Mouse (Mus musculus): ENCODE results near the gene Mau2. TPM values are rescaled to one million over a fixed set of nuclear protein-coding genes. Genes with fewer than 3 reads are reported as not detected.
"Not testable (repeated sequence)": the region's sequence is repeated elsewhere in the genome, so short reads cannot be mapped to it uniquely, and the experiment has no call there.

Mau2 gene
- polyA plus RNA-seq, 1 experiment, result 12.3 TPM

DNA sequence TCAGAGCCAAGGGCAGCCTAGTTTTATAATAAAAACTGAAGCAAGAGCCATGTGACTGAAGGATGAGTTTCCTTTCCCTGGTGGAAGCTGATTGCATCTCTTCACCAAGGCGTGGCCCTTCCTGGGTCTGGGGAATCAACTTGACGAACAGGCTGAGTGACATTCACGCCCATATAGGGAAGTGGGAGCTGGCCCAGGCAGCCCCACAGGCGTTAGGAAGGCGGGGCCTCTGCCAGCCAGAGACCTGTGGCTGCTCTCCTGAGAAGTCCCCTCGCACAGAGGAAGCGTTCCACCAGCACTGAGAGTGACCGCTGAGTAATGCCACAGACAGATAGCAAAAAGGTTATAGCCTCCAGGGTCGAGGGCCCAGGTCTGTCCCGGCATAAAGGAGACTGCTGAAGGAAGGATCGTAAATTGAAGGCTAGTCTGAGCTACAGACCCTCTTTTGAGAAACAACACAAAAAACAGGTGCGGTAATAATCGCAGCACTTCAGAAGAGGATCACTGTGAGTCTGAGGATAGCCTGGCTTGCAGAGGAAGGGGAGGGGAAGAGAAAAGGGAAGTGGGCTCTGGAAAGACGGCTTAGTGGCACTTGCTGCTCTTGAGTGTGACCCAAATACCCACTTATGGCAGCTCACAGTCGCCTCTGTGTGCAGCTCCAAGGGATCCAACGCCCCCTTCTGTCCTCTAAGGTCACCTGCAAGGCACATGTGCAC, 41.2 kb downstream of the Mau2 start:
- peak overlapping the region; percentile 84 for H3K27ac ChIP-seq (replicated peaks; ENCODE audit: low read depth, low read length)
- peak overlapping the region; percentile 39 for H3K4me3 ChIP-seq (ENCODE audit: insufficient read depth, low read depth, low read length)
- H3K4me1 ChIP-seq (ENCODE audit: control insufficient read depth, insufficient read depth, insufficient read length, low read length), result peaks cover 4% of the 10 kb centered on the region

DNA sequence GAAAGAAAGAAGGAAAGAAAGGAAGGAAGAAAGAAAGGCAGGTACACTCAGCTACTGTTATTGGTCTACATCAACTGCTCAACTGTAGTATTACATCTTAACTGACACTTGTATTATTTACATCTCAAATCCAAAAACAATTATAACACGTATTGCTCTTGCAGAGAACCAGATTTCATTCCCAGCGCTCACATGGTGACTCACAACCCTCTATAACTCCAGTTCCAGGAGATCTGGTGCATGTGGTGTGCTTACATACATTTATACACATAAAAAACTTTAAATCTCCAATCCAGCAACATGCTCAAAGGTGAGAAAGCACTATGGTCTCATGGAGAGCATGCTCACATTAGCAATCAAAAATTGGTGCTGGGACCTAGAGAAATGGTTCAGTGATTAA, 42.3 kb downstream of the Mau2 start:
- H3K27ac ChIP-seq (replicated peaks; ENCODE audit: low read depth, low read length), result no peak overlapping the region
- H3K4me1 ChIP-seq (ENCODE audit: control insufficient read depth, insufficient read depth, insufficient read length, low read length), result peaks cover 2% of the 10 kb centered on the region
- H3K4me3 ChIP-seq (ENCODE audit: insufficient read depth, low read depth, low read length), result no peak overlapping the region

DNA sequence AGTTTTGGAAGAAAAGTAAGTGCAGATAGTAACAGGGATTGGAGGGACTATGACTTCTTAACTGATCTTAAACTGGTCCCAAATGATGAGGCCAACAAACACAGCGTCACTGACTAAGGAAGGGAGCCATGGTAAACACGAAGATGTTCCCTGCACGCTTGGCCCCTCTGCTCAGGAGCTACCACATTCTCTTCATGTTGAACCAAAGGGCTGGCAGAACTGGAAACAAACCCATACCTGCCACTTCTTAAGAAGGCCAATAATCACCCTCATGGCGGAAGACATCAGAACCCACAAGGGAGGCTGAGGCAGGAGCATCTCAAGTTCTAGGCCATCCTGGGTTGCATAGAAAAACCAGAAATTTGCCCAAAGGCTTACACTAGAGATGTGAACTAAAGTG, 43.3 kb downstream of the Mau2 start:
- no peak overlapping the region for H3K4me3 ChIP-seq (ENCODE audit: insufficient read depth, low read depth, low read length)
- H3K4me1 ChIP-seq (ENCODE audit: control insufficient read depth, insufficient read depth, insufficient read length, low read length), result peaks cover 1% of the 10 kb centered on the region; the same call in 1 of the 2 replicates
- H3K27ac ChIP-seq (replicated peaks; ENCODE audit: low read depth, low read length), result no peak overlapping the region

DNA sequence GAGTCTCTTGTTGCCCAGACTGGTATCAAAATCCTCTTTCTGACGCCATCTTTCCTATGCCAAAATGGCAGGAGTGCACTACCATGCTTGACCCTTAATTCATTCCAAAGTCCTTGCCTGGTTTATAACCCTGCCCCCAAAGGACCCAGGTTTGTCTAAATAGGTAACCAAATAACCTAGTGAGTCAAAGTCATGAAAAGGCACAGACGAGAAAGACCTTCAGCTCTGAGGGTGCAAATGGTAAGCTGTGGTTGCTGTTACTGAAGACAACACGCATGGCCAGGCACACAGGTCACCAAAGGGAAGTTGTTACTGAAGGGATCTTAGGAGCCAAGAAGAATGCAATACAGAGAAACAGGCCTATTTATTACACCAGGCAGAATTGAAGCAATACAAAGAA, 43.8 kb downstream of the Mau2 start:
- no peak overlapping the region for H3K27ac ChIP-seq (replicated peaks; ENCODE audit: low read depth, low read length)
- no peak overlapping the region for H3K4me3 ChIP-seq (ENCODE audit: insufficient read depth, low read depth, low read length)
- peaks cover 3% of the 10 kb centered on the region; the same call in 1 of the 2 replicates for H3K4me1 ChIP-seq (ENCODE audit: control insufficient read depth, insufficient read depth, insufficient read length, low read length)

DNA sequence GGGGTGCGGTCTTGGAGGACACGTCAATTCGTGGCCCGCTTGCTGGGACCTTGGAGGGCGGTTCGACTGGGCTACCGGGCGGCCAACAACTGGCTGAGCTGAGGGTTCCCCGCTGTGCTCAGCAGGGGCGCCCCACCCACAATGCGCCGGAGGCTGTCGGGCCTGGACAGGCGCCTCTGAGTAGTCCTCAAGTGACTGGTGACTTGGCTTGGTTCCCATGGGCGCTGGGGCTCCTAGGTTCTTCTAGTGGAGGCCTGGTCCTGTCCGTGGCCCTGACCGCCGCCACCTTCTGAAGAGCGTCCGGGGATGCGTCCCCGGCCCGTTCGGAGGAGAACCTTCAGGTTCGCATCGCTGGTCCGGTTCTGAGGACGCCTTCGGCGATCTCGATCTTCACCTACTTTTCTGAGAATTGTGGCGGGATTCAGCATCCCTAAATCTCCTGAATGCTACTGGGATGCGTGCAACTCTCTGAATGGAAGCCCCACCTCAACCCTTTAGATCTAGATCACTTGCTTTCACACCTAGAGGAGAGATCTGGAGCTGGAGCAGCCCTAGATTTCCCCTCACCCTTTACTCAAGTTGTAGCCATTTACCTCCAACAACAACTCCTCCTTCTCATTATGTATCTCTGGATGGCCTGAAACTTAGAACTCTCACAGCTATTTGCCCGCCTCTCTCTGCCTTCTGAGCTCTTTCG, 45.8 kb downstream of the Mau2 start:
- Histone ChIP-seq H3K4me3 (ENCODE audit: insufficient read depth, low read depth, low read length) (peak overlapping the region; percentile 65), H3K27ac (replicated peaks; ENCODE audit: low read depth, low read length) (peak overlapping the region; percentile 65), H3K4me1 (ENCODE audit: control insufficient read depth, insufficient read depth, insufficient read length, low read length) (0 out of 2 replicates have a peak, but pooled peaks cover 4% of the 10 kb centered on the region)

DNA sequence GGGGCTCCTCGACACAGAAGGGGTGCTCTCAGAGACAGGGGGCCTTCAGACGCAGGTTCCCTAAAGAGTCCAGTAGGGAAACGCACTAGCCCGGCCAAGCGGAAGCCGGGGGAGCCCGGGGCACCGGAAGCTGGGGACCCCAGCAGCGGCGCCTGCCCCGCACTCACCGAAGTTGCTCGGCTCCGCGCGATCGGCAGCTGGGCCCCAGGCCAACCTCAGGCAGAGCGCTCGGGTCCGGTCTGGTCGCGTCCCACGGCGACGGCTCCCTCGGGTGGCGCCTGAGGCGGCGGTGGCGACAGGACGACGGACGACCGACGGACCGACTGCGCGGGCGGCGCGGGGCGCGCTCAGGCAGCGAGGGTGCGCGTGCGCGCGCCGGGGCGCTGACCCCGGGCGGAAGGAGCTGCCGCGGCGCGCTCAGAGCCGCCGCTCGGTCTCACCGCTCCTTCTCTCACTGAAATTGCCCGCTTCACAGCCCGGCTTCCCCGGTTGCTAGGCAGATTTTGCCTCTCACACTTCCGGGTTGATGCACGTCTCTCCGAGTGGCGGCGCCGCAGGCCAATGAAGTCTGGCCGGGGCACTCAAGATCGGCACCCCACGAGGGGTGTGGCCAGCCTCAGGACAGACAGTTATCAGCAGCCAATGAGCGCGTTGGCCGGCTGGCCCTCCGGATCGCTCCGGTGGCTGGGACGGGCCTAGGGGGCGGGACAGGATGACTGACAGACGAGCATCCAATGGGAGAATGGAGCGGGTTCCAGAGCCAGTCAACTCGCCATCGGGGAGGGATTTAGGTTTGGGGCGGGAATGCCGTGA, 46.6 kb downstream of the Mau2 start, which contains the start of gene Gatad2a:
Gene Gatad2a (minus strand): TSS at position 609 of the 813 bp plus-strand sequence.
- peak within 1 kb of the TSS; percentile 65 for H3K27ac ChIP-seq (replicated peaks; ENCODE audit: low read depth, low read length)
- H3K4me1 ChIP-seq (ENCODE audit: control insufficient read depth, insufficient read depth, insufficient read length, low read length), result 0 out of 2 replicates have a peak, but pooled peaks cover 4% of the 10 kb centered on the region
- peak within 1 kb of the TSS; percentile 70 for H3K4me3 ChIP-seq (ENCODE audit: insufficient read depth, low read depth, low read length)

DNA sequence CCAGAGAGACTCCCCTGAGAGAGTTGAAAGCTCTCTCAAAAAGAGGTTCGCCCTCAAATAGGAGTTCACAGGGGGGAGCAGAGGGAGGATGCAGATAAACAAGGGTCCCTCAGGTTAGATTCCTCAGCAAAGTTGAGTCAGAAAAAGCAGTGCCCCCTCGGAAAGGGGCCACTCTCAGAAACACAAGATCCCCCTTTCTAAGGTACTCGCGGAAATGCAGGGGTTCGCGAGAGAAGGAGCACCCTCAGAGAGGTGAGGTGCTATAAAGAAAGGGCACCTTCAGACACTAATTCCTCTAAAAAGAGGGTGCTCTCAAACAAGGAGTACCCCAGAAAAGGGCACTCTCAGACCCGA, 47.1 kb downstream of the Mau2 start:
- peak overlapping the region; percentile 70 for H3K4me3 ChIP-seq (ENCODE audit: insufficient read depth, low read depth, low read length)
- H3K27ac ChIP-seq (replicated peaks; ENCODE audit: low read depth, low read length), result no peak overlapping the region
- H3K4me1 ChIP-seq (ENCODE audit: control insufficient read depth, insufficient read depth, insufficient read length, low read length), result 0 out of 2 replicates have a peak, but pooled peaks cover 4% of the 10 kb centered on the region

DNA sequence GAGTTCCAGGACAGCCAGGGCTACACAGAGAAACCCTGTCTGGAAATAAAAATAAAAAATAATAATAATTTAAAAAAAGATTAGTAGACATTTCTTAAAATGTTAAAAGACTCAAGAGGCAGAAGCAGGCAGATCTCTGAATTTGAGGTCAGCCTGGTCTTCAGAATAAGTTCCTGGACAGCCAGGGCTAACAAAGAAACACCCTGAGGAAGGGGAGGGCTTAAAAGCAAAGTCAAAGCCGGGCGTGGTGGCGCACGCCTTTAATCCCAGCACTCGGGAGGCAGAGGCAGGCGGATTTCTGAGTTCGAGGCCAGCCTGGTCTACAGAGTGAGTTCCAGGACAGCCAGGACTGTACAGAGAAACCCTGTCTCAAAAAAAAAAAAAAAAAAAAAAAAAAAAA, 53.6 kb downstream of the Mau2 start:
- not testable (repeated sequence) for H3K4me3 ChIP-seq (ENCODE audit: insufficient read depth, low read depth, low read length); H3K4me1 ChIP-seq (ENCODE audit: control insufficient read depth, insufficient read depth, insufficient read length, low read length); H3K27ac ChIP-seq (replicated peaks; ENCODE audit: low read depth, low read length)

DNA sequence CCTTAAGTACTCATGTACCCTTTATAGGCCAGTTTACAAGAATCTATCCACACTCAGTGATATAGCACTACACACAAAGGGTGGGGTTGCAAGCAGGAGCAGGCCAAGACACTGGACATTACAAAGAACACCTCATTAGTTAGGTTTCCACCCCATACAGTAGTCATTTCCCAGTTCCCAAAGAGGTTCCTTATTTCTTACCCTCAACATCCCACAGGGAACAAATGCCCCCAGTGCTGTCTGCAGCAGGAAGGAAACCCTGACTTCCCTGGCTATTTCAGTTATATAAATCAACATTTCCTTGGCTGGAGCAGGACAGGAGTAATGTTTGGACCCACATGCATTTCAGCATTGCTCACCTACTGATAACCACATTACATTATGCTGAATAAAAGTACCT, 54.8 kb downstream of the Mau2 start:
- Histone ChIP-seq H3K27ac (replicated peaks; ENCODE audit: low read depth, low read length) (no peak overlapping the region), H3K4me3 (ENCODE audit: insufficient read depth, low read depth, low read length) (no peak overlapping the region), H3K4me1 (ENCODE audit: control insufficient read depth, insufficient read depth, insufficient read length, low read length) (no peaks in the 10 kb centered on the region)

DNA sequence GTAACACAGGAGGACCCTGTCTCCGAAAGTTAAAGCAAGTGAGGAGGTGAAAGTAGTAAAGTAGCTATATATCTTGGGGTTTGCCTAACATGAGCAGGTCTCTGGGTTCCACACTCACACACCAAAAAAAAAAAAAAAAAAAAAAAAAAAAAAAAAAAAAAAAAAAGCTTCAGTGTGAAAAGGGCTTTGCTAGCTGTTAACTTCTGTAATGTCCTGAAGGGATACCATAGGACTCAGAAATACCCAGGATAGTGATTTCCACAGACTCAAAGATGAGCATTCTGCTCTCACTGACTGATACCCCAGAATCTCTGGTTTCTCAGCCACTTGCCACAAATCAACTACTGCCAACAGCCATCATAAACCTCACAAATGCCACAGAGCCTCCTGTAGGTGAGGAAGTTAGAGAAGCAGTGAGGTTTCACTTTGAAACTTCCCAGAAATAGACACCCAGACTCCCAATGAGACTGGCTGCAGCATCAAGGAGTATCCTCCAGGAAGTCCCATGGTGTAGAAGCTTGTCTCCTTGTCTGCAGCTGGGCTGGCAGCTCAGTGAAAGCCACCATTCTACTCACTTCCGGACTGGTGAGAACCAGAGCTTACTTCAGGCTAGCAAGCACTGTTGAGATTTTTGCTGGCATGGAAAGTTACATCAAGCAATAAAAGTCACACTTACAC, 57.5 kb downstream of the Mau2 start:
- Histone ChIP-seq H3K4me3 (ENCODE audit: insufficient read depth, low read depth, low read length) (no peak overlapping the region), H3K27ac (replicated peaks; ENCODE audit: low read depth, low read length) (no peak overlapping the region), H3K4me1 (ENCODE audit: control insufficient read depth, insufficient read depth, insufficient read length, low read length) (no peaks in the 10 kb centered on the region)

DNA sequence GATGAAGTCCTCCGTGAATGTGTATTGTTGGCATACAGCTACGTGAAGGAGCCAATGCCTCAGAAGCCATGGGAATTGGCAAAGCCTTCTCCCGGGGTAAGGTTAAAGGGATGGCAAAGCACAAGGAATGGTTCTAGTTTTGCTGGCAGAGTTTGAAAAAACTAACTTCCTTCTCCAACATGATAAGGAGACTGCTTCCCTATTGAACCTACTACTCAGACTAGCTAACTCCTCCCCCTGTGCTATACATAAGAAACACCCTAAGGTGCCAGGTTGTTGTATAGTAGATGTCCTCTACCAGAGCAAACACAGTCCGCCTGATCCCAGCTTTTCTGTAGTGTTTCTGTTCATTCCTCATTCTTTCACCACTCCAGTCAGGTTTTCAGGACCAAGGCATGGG, 64.1 kb downstream of the Mau2 start:
- Histone ChIP-seq H3K27ac (replicated peaks; ENCODE audit: low read depth, low read length) (no peak overlapping the region), H3K4me1 (ENCODE audit: control insufficient read depth, insufficient read depth, insufficient read length, low read length) (no peaks in the 10 kb centered on the region; the same call in 1 of the 2 replicates), H3K4me3 (ENCODE audit: insufficient read depth, low read depth, low read length) (no peak overlapping the region)

DNA sequence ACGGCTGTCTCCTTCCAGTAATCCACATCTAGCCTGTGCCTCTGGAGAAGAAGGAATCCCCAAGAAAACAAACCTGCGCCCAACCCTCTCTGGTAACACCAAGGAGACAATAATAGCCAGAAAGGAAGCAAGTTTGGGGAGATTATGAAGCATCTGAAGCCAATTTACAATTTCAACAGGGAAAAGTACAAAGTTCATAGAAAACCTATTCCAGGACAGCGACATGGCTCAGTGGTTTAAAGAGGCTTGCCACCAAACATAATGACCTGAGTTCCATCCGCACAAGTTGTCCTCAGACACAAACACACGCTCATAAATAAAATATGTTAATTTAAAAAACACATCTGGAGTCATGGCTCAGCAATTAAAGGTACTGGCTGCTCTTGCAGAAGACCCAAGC, 67.7 kb downstream of the Mau2 start:
- H3K4me3 ChIP-seq (ENCODE audit: insufficient read depth, low read depth, low read length), result peak overlapping the region; percentile 100
- peaks cover 25% of the 10 kb centered on the region for H3K4me1 ChIP-seq (ENCODE audit: control insufficient read depth, insufficient read depth, insufficient read length, low read length)
- H3K27ac ChIP-seq (replicated peaks; ENCODE audit: low read depth, low read length), result peak overlapping the region; percentile 1; the same call in 1 of the 2 replicates

DNA sequence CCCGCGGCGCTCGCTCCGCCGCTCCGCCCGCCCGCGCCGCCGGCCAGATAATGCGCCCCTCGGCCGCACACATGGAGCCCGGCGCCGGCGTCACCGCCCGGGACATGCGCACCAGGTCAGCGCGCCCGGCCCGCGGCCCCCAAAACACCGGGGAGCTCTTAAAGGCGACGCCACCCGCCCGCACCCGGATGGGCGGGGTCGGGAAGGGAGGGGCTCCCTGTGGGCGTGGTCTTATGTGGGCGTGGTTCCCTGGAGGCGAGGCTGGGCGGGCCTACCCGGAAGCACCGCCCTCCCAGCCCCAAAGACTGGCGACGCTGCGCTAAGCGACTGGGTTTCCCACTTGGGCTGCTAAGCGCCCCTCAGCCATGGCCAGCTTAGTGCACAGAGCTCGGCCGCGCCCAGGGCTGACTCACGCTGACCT, 68.3 kb downstream of the Mau2 start:
- Histone ChIP-seq H3K27ac (replicated peaks; ENCODE audit: low read depth, low read length) (peak overlapping the region; percentile 84; the same call in 1 of the 2 replicates), H3K4me3 (ENCODE audit: insufficient read depth, low read depth, low read length) (peak overlapping the region; percentile 100), H3K4me1 (ENCODE audit: control insufficient read depth, insufficient read depth, insufficient read length, low read length) (peaks cover 30% of the 10 kb centered on the region)

DNA sequence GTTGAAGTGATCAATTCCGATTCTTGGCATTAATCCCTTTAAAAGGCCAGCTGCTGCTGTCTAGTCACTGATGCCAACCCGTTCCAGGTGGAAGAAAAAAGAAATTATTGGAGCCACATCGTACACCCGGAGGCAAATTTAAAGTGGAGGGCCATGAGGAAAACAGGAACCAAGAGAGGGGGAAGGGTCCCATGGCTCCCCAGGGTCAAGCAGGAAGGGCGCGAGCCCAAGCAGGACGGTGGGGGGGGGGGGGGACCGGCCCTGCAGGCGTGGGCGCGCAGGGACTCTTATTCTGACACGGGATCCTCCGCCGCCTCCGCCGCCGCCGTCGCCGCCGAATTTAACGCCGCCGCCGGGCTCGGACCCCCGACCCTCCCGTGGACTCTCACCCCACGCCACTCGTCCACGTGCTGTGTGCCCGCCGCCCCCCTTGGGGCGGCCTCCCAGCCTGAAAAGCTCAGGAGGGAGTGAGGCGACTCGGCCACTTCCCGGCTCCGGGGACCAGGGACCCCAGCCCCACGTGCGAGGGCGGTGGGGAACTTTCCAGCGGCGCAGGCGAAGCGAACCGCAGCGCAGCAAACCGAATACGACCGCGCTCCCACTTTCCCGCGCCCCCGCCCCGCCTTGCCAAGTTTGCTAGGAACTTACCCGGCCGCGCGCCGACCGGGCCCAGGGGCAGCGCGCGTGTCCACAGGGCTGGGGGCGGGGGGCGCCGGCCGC, 68.9 kb downstream of the Mau2 start:
- Histone ChIP-seq H3K27ac (replicated peaks; ENCODE audit: low read depth, low read length) (peak overlapping the region; percentile 84), H3K4me3 (ENCODE audit: insufficient read depth, low read depth, low read length) (peak overlapping the region; percentile 100), H3K4me1 (ENCODE audit: control insufficient read depth, insufficient read depth, insufficient read length, low read length) (peaks cover 30% of the 10 kb centered on the region)
